Mouse (Mus musculus) urinary bladder, postnatal 36 days (tissue): ENCODE results near the gene Ddx3x.
"Not testable (repeated sequence)": the region's sequence is repeated elsewhere in the genome, so short reads cannot be mapped to it uniquely, and the experiment has no call there.

Experiments
- DNase-seq, 2 experiments: peaks; one replicate each; pipeline ENCODE4 v3.0.0; 2022; ENCODE audit warnings: low spot score in 2 of 2, mixed read lengths in 1 of 2

Gene Ddx3x

GRCm38 (mm10) chrX:13280409-13281328 lies at the start of gene Ddx3x:
Gene Ddx3x, plus strand, starts transcription at chrX:13280970.
- peak; percentile 78 to 94 for DNase-seq

GRCm38 (mm10) chrX:13231243-13231642 lies 49.5 kb upstream of the Ddx3x start:
- DNase-seq = no peak

- not testable (repeated sequence) for DNase-seq
Observed at GRCm38 (mm10) chrX:13232834-13233233, 47.9 kb upstream of the Ddx3x start.

- DNase-seq = no peak
Observed at GRCm38 (mm10) chrX:13233631-13234030, 47.1 kb upstream of the Ddx3x start.

GRCm38 (mm10) chrX:13234709-13235108 lies 46.1 kb upstream of the Ddx3x start:
- DNase-seq = no peak

- DNase-seq = no peak
Observed at GRCm38 (mm10) chrX:13236100-13236568, 44.6 kb upstream of the Ddx3x start.

- DNase-seq = no peak
Observed at GRCm38 (mm10) chrX:13239455-13239854, 41.3 kb upstream of the Ddx3x start.

- DNase-seq = no peak
Observed at GRCm38 (mm10) chrX:13240646-13241425, 39.9 kb upstream of the Ddx3x start.

- no peak for DNase-seq
Observed at GRCm38 (mm10) chrX:13241426-13242319, 39.1 kb upstream of the Ddx3x start.

- peak; percentile 72 to 81 for DNase-seq
Observed at GRCm38 (mm10) chrX:13242320-13243096, 38.3 kb upstream of the Ddx3x start.

- DNase-seq = peak in 1 of 2 experiments; percentile 21
Observed at GRCm38 (mm10) chrX:13243133-13244123, 37.3 kb upstream of the Ddx3x start.

GRCm38 (mm10) chrX:13244588-13244987 lies 36.2 kb upstream of the Ddx3x start:
- DNase-seq = no peak

GRCm38 (mm10) chrX:13245027-13245426 lies 35.7 kb upstream of the Ddx3x start:
- DNase-seq = no peak

- DNase-seq = no peak
Observed at GRCm38 (mm10) chrX:13251683-13252082, 29.1 kb upstream of the Ddx3x start.

- DNase-seq = no peak
Observed at GRCm38 (mm10) chrX:13254273-13254672, 26.5 kb upstream of the Ddx3x start.

GRCm38 (mm10) chrX:13263356-13263755 lies 17.4 kb upstream of the Ddx3x start:
- no peak for DNase-seq

- DNase-seq = no peak
Observed at GRCm38 (mm10) chrX:13275519-13276137, 5.1 kb upstream of the Ddx3x start.

- DNase-seq = no peak
Observed at GRCm38 (mm10) chrX:13278996-13279395, 1.8 kb upstream of the Ddx3x start.

- peak in 1 of 2 experiments; percentile 54 for DNase-seq
Observed at GRCm38 (mm10) chrX:13280037-13280408, 747 bp upstream of the Ddx3x start.
